Mouse (Mus musculus) megakaryocyte, adult 5-6 weeks (primary cell): ENCODE results near the gene Gm11492. TPM values are rescaled to one million over a fixed set of nuclear protein-coding genes. Genes with fewer than 3 reads are reported as not detected.
A peak's percentile ranks its signal among the peaks of the same experiment; 100 is the strongest.

Source experiments
- ATAC-seq: 2 replicates; pipeline ENCODE4 v1.8.0; 2016; ENCODE audit warnings: mild to moderate bottlenecking, inconsistent platforms; ENCODE audit not compliant: poor library complexity, severe bottlenecking
- total RNA-seq, 2 experiments: library from RNA; stranded (forward) in 1 of 2; stranded (reverse) in 1 of 2; fragments of 153-499, 151-499 nt in 1 of 2; fragments of 221-1000, 200-1000 nt in 1 of 2; gene quantifications; 2 replicates each; pipeline versions ENCODE4 v1.2.3 to v1.2.4; 2015 to 2017

Gm11492 gene
- total RNA-seq, 2 experiments from 2014 or later = not detected

- ATAC-seq = no peak
These were observed 12.6 kb downstream of the Gm11492 start for GRCm38 (mm10) chr11:87578963-87579601.

GRCm38 (mm10) chr11:87579713-87580112 lies 13.3 kb downstream of the Gm11492 start:
- no peak for ATAC-seq

- ATAC-seq = no peak
These were observed 14.2 kb downstream of the Gm11492 start for GRCm38 (mm10) chr11:87580543-87581085.

- no peak for ATAC-seq
These were observed 14.9 kb downstream of the Gm11492 start for GRCm38 (mm10) chr11:87581161-87581865.

GRCm38 (mm10) chr11:87581933-87582710 lies 15.7 kb downstream of the Gm11492 start:
- no peak for ATAC-seq

- peak; percentile 52 for ATAC-seq
These were observed 17.0 kb downstream of the Gm11492 start for GRCm38 (mm10) chr11:87583291-87584034.

- ATAC-seq = no peak
These were observed 18.5 kb downstream of the Gm11492 start for GRCm38 (mm10) chr11:87584711-87585505.

- ATAC-seq = no peak
These were observed 20.9 kb downstream of the Gm11492 start for GRCm38 (mm10) chr11:87587211-87587874.

- ATAC-seq = no peak
These were observed 23.2 kb downstream of the Gm11492 start for GRCm38 (mm10) chr11:87589605-87590004.

GRCm38 (mm10) chr11:87590841-87591525 lies 24.5 kb downstream of the Gm11492 start:
- no peak for ATAC-seq

GRCm38 (mm10) chr11:87591526-87592353 lies 25.3 kb downstream of the Gm11492 start, which contains the start of gene Mtmr4:
Mtmr4 (plus strand) TSS chr11:87592162.
- peak; percentile 82 for ATAC-seq

- peak; percentile 14 for ATAC-seq
These were observed 25.9 kb downstream of the Gm11492 start for GRCm38 (mm10) chr11:87592354-87592695.

GRCm38 (mm10) chr11:87592713-87593598 lies 26.5 kb downstream of the Gm11492 start:
- ATAC-seq = no peak

- ATAC-seq = peak; percentile 23
These were observed 28.9 kb downstream of the Gm11492 start for GRCm38 (mm10) chr11:87595327-87595841.

- ATAC-seq = no peak
These were observed 29.5 kb downstream of the Gm11492 start for GRCm38 (mm10) chr11:87595976-87596375.

- no peak for ATAC-seq
These were observed 30.0 kb downstream of the Gm11492 start for GRCm38 (mm10) chr11:87596492-87596891.

GRCm38 (mm10) chr11:87597061-87597460 lies 30.6 kb downstream of the Gm11492 start:
- ATAC-seq = no peak
